Mouse (Mus musculus) olfactory bulb, adult 2 months (tissue): ENCODE results near the gene Fnbp4.

Source experiments
- CTCF ChIP-seq: fragments of 200-500 bp; IDR thresholded peaks from 2 replicates; pipeline ENCODE4 v1.5.1; 2012; ENCODE audit warnings: low read depth, mild to moderate bottlenecking, low read length, moderate library complexity; ENCODE audit not compliant: insufficient read depth
- POLR2A ChIP-seq: fragments of 200-500 bp; IDR thresholded peaks from 2 replicates; pipeline ENCODE4 v1.6.1; 2012; ENCODE audit warnings: mild to moderate bottlenecking, low read depth, low read length, moderate library complexity; ENCODE audit not compliant: insufficient read depth

- TF ChIP-seq CTCF (no peak), POLR2A (no peak)
These were observed 27.8 kb upstream of the Fnbp4 start for GRCm38 (mm10) chr2:90717366-90717765.
